Comparison of ENCODE assay signal across 28 mouse cellular contexts in genomic region chr14:79844306-79844705, GRCm38 (mm10).
DNase-seq lines count a peak whose midpoint lies in the region; ATAC-seq and TF ChIP-seq lines count a peak whose summit lies in the region.
"Had no signal": no experiment of that assay in that cellular context is flagged by ENCODE, and none has a peak within 500 bp of the region (broad histone marks: within the 10 kb centered on the region; RNA-seq: fewer than 3 reads in every experiment).

No protein-coding gene starts in this region.

- peak; percentile 21 to 50 for DNase-seq in cerebellum, postnatal 10 days
- no peak for DNase-seq in cerebellum, adult 18-20 months
- no peak for DNase-seq in hindbrain, postnatal 0 days (ENCODE audit: low spot score)
- DNase-seq in retina, embryonic 14.5 days (ENCODE audit: low spot score) = peak; percentile 35
- DNase-seq in layer of hippocampus, adult 18-20 months (ENCODE audit: low spot score in 2 of 2) = no peak
- DNase-seq: adrenal gland, postnatal 10 days; adrenal gland, postnatal 36 days; B cell, adult 2 months; cerebellum, adult 11 months; cerebellum, adult 8-10 months; cerebellum, postnatal 25 days; gastrocnemius, postnatal 10 days; gastrocnemius, postnatal 36 days; heart, postnatal 10 days; heart, postnatal 36 days had no signal

- H3K27ac ChIP-seq in hindbrain, postnatal 0 days = no peak overlapping the region
- H3K27ac ChIP-seq in hindbrain, embryonic 12.5 days = no peak overlapping the region
- H3K27ac ChIP-seq: embryonic facial prominence, embryonic 13.5 days; forebrain, embryonic 10.5 days; forebrain, embryonic 13.5 days; heart, embryonic 15.5 days; hindbrain, embryonic 10.5 days; hindbrain, embryonic 14.5 days had no signal

- no peak for TF ChIP-seq CTCF in hindbrain, postnatal 0 days (IDR thresholded peaks at IDR 0.05; ENCODE audit: low read depth)

- no peak overlapping the region for H3K4me2 ChIP-seq in hindbrain, postnatal 0 days (ENCODE audit: low read depth, low read length)
- no peak overlapping the region for H3K4me2 ChIP-seq in hindbrain, embryonic 12.5 days (replicated peaks)
- H3K4me2 ChIP-seq: embryonic facial prominence, embryonic 13.5 days; forebrain, embryonic 13.5 days; heart, embryonic 12.5 days; heart, embryonic 15.5 days; hindbrain, embryonic 14.5 days had no signal

- no peaks in the 10 kb centered on the region for H3K9me3 ChIP-seq in hindbrain, postnatal 0 days (ENCODE audit: low read length)
- no peaks in the 10 kb centered on the region for H3K9me3 ChIP-seq in hindbrain, embryonic 12.5 days (replicated peaks)
- H3K9me3 ChIP-seq: embryonic facial prominence, embryonic 13.5 days; forebrain, embryonic 10.5 days; forebrain, embryonic 13.5 days; heart, embryonic 12.5 days; heart, embryonic 15.5 days; hindbrain, embryonic 10.5 days had no signal

- ATAC-seq in hindbrain, postnatal 0 days = 0 out of 2 replicates have a peak, but pooled peaks have one; percentile 18
- ATAC-seq in hindbrain, embryonic 12.5 days (ENCODE audit: low FRiP score) = no peak
- ATAC-seq: forebrain, embryonic 13.5 days; forebrain, embryonic 16.5 days; intestine, postnatal 0 days; Patski had no signal

- 43% methylated on average over 5 of the region's 5 CpGs for WGBS in hindbrain, postnatal 0 days
- WGBS in hindbrain, embryonic 12.5 days = 57% methylated on average over 5 of the region's 5 CpGs

- H3K4me3 ChIP-seq in hindbrain, postnatal 0 days (ENCODE audit: low read length) = no peak overlapping the region
- H3K4me3 ChIP-seq in hindbrain, embryonic 12.5 days = no peak overlapping the region
- H3K4me3 ChIP-seq: embryonic facial prominence, embryonic 13.5 days; forebrain, embryonic 10.5 days; forebrain, embryonic 13.5 days; heart, embryonic 12.5 days; heart, embryonic 15.5 days; hindbrain, embryonic 10.5 days had no signal

- H3K4me1 ChIP-seq in hindbrain, postnatal 0 days (ENCODE audit: insufficient read depth, low read length) = peaks cover 6% of the 10 kb centered on the region; the same call in 1 of the 2 replicates
- peaks cover 13% of the 10 kb centered on the region for H3K4me1 ChIP-seq in hindbrain, embryonic 12.5 days
- H3K4me1 ChIP-seq: heart, embryonic 12.5 days; heart, embryonic 15.5 days had no signal

- no peaks in the 10 kb centered on the region for H3K36me3 ChIP-seq in hindbrain, postnatal 0 days (ENCODE audit: insufficient read depth, low read length)
- H3K36me3 ChIP-seq in hindbrain, embryonic 12.5 days = no peaks in the 10 kb centered on the region
- H3K36me3 ChIP-seq: embryonic facial prominence, embryonic 13.5 days; forebrain, embryonic 10.5 days; G1E; heart, embryonic 12.5 days; heart, embryonic 15.5 days; hindbrain, embryonic 10.5 days had no signal

- no peak overlapping the region for H3K9ac ChIP-seq in hindbrain, postnatal 0 days (replicated peaks; ENCODE audit: low read length)
- H3K9ac ChIP-seq in hindbrain, embryonic 12.5 days = no peak overlapping the region
- H3K9ac ChIP-seq: embryonic facial prominence, embryonic 13.5 days; forebrain, embryonic 13.5 days; heart, embryonic 12.5 days; heart, embryonic 15.5 days; hindbrain, embryonic 14.5 days had no signal

- no peaks in the 10 kb centered on the region for H3K27me3 ChIP-seq in hindbrain, postnatal 0 days (ENCODE audit: insufficient read depth, low read length)
- H3K27me3 ChIP-seq in hindbrain, embryonic 12.5 days = no peaks in the 10 kb centered on the region
- H3K27me3 ChIP-seq: CH12.LX; embryonic facial prominence, embryonic 13.5 days; heart, embryonic 12.5 days; heart, embryonic 15.5 days had no signal

Comparison
In these comparisons a context has a peak if more than half of its experiments do, and no peak if none do; other contexts are left out.
1. DNase-seq: peak in cerebellum, postnatal 10 days (2 of 2) and retina, embryonic 14.5 days (single experiment); none in cerebellum, adult 18-20 months (0 of 2), hindbrain, postnatal 0 days (single experiment) and layer of hippocampus, adult 18-20 months (0 of 2).